Mouse (Mus musculus): ENCODE data around the gene Utp18.

DNA sequence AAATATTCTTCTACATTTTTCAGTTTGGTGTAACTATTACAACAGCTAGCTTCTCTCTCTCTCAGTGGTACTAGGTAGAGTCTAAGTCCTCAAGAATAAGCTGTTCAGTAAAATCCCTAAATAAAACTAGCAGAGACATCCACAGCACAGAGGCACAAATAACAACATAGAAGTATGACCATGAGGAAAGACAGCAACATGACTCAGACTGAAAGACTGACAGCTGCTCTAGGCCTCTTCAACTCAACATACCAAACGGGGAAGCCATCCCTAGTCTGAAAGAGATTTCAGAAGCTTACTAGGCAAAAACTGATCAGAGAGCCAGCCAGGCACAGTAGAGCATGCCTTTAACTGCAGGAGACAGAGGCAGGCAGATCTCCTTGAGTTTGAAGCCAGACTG is 22.9 kb downstream of the Utp18 start:
- TF ChIP-seq CTCF (conservative IDR thresholded peaks at IDR 0.05; ENCODE audit: low read length), result no peak
- no peak for TF ChIP-seq NANOG (IDR thresholded peaks at IDR 0.05; ENCODE audit: borderline replicate concordance, low read length)
- no peak for TF ChIP-seq POU5F1 (IDR thresholded peaks at IDR 0.05; ENCODE audit: borderline replicate concordance, low read length)
